Mouse (Mus musculus) urinary bladder, postnatal 14 days (tissue): ENCODE results near the gene Tmem218.

Experiments used
- DNase-seq: peaks from one replicate; pipeline ENCODE4 v3.0.0; 2021; ENCODE audit warnings: low spot score

Tmem218 gene

DNA sequence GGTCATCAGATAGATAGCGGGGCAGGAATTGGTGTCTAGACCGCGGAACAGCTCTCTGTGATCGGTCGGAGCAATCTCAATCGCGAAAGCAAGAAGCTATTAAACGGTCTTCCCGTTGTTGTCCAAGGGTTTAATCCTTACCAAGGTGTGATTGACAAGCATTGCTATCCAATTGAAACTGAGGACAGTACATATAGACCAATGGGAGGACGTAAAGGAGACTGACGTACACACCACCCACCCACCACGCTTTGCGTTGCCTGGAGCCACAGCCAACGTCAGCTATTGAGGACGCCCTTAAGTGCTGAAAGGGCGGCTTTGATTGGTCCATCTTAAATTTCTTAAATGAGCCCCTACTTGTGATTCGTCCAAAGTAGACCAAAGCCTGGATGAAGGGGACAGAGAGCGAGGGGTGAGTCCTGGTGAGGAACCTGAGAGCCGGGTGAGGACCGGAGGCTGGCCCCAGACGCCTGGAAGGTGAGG lies at the start of gene Tmem218:
TSS of gene Tmem218 (plus strand) at position 295 of the 483 bp plus-strand sequence.
- peak; percentile 89 for DNase-seq

DNA sequence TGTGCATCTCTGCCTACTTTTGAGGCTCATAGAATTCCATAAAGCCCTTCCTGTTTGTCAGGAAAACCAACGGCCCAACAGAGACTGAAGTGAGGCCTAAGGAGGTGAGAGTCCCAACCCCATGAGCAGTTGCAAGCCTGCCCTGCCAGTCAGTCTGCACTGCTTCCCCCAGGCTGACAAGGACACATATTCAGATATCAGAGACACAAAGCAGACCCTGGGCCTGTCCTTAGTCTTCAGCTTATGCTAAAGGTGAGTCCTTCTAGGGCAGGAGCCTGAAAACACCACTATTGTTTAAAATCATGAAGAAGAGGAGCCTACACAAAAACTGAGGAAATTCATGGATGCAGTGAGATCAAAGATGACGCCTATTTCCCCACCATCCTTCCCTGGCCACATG lies 47.3 kb upstream of the Tmem218 start:
- no peak for DNase-seq

DNA sequence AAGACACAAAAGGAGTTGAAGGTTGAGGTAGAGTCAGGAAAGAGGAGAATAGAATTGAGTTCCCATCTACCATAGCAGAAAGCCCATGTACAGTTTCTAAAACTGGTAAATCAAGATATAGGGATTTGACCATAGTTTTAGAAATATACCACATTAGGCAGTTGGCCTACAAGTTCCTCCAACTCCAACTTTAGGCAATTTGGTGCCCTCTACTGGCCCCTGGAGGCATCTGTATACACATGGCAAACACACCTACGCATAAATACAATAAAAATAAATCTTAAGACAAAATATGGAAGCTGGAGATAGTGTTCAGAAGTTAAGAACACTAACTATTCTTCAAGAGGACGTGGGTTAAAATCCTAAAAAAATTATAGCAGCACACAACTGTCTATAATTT lies 41.1 kb upstream of the Tmem218 start:
- DNase-seq, result no peak

DNA sequence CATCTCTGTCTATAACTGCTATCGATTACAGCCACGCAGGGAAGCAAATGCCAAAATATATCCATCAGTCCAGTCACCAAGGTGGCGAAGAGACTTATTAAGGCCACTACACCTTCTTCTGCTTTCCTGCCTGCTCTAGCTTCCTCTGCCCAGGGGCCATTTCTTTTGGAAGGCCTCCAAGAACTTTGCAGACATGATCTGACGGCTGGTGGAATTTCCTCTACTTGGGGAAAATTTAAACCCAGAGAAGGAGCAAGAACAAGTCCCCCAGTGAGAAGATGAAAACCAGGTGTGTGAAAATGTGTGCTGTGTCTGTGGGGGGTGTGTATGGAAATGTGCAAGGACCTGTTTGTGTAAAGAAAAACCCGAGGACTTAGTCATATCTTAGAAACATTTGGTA lies 34.6 kb upstream of the Tmem218 start:
- peak; percentile 18 for DNase-seq

DNA sequence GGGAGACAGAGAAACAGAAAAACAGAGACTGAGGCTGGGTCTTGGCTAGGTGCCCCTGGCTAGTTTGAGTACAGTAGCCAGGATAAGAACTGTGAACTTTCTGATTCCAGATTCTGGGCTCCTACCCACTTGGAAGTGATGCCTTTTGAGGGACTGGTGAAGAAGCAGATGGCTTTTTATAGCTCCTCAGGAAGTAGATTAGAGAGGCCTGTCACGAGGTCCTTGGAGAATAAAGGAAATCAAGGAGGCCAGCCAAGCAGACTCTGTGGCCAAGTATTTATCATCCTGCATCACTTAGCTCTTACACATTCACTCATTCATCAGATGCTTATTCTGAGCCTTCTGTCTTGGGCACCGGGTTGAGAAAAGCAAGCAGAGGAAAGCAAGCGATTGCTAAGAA lies 32.0 kb upstream of the Tmem218 start:
- DNase-seq, result no peak

DNA sequence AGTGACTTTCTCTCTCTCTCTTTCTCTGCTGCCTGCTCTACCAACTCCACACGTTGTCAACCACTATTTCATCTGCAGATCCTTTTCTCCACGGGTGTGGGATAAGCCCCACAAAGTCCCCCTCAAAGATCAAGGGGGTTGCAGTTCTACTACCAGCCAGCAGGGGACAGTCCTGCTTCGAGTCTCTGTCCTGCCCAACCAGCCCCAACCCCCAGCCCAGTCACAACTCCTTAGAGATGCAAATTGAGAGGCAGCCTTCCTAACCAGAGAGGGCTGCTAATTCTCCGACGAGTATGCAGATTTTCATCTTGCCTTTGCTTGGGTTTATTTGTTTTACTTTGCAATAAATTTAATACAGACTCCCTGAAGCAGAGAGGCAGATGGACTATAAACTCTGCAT lies 30.9 kb upstream of the Tmem218 start:
- DNase-seq, result peak; percentile 53

DNA sequence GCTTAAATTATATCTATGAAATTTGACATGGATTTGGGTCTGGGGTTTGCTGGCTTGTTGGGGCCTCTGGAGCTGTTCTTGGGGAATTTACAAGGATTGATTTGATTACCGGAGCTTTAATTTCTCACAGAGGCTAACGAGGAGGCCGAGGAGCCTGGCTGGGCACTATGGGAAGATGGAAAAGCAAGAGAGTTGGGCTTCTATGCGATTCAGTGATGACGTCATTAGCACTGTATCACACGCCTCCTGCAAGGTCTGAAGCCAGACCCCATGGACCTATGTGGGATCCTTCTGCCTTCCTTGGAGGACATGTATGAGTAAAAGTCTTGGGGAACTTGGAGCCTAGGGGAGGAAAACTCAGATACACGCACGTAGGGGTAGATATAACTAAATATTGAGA lies 30.5 kb upstream of the Tmem218 start:
- no peak for DNase-seq

DNA sequence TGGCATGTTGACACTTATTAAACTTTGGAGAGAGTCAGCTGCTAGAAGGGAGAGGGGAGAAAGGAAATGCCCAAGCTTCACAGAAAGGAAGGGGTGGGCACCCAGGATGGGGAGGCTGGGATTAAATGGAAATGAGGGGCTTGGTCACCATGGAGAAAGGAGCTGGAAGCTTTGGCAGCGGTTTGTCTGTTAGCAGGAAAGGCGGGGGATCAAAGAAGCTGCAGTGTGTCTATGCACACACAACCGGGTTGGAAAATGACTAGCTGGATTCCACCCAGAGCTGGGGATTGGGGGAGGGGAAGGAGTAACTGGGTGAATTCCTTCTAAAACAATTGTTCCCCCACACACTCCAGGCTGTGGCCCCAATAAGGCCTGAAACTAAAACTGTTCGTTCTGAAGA lies 29.1 kb upstream of the Tmem218 start:
- DNase-seq, result no peak

DNA sequence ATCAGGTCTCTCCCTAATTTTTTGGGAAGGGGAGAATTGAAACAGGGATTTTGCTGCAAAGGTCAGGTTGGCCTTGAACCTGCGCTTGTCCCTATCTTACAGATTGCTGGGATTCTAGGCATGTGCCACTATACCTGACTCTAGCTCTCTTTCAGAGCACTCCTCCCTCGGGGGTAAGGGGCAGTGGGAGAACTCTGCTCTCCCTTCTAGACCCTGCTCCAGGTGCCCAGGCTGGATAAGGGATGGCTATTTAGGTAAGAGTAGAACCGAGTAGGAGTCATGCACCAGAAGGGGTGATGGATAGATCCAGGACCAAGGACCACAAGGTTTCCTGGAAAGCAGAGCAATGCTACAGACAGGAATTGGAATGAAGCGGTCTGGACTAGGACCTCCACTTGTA lies 28.4 kb upstream of the Tmem218 start:
- no peak for DNase-seq

DNA sequence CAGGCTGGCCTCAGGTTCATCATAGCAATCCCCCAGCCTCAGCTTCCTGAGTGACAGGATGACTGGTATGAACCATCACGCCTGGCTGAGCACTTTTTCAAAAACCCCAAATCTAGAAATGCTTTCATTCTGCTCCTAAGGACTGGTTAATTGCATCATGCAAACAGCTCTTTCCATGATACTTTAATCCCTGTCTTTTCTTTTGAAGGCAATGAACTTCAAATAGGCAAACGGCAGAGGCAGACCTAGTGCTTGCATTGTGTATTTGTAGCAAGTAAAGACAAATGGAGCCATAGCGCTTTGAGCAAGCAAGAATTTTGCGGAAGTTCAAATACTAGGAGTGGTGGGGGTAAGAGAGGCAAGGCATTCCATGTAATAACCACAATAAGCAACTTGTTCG lies 26.4 kb upstream of the Tmem218 start:
- no peak for DNase-seq

DNA sequence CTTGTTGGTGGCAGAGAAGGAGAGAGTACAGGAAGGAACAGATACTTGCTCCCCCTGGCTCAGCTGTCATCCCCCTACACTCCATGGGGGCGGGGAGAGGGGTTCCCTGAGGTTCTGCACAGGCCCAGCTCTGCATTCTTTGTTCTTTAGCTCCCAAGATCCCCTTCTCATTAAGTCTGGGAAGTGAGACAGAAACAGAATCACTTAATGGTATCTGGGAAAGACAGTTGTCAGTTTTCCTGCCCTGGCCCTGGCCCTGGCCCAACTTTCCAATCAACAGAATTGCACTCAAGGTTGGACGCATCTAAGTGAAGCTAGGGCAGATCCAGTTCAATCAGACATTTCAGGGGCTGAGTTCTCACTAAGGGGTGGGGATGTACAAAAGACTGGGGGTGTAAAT lies 24.8 kb upstream of the Tmem218 start:
- DNase-seq, result no peak

DNA sequence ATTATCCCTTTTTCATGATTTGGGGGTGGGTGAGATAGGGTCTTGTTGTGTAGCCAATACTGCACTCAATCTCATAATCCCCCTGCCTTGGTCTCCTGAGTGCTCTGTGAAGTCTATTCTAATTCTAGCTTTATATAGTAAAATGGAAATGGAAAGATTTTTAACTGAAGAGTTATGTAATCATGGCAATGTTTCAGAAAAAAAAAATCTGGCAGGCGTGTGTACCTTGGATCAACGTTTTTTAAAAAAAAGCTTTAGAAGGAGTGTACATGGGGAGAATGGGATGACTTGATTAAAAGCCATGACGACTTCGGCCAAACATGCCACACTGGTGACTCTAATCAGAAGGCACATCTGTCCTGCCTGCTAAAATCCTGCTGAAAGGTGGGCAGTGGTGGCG lies 20.6 kb upstream of the Tmem218 start:
- DNase-seq, result no peak

DNA sequence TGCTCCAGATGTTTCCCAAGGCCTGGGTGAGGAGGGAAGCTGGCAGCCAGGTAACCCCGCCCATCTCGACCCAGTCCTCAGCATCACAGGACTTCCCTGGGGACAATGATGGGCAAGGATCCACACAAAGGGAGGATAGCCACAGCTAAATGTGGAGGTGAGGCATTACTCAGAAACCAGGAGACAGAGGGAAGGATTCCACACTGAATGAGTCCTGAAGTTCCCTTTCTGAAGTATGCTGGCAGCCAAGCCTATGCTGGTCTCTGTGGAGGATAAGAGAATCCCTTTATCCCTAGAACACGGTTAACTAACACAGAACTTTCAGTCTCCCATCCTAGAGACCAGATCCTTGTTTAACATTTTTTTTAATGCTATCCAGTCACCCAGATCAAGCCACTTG lies 20.0 kb upstream of the Tmem218 start:
- no peak for DNase-seq

DNA sequence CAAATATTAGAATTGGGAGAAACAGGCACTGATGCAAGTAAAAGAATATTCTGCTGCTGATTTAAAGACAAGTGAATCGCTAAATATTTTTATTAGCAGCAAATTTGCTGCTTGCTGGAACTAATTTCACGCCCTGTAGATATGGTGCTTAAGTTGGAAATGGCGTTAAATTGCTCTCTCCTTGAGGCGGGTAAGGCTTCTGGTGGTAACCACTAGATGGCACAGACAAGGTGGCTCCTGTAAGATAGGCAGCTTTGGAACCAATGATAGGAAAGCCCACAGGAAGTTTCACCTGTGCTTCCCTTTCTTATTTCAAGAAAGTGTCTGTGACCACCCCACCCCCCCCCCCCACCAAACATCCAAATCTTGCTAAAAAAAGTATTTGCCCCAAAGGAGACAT lies 11.0 kb upstream of the Tmem218 start:
- DNase-seq, result no peak

DNA sequence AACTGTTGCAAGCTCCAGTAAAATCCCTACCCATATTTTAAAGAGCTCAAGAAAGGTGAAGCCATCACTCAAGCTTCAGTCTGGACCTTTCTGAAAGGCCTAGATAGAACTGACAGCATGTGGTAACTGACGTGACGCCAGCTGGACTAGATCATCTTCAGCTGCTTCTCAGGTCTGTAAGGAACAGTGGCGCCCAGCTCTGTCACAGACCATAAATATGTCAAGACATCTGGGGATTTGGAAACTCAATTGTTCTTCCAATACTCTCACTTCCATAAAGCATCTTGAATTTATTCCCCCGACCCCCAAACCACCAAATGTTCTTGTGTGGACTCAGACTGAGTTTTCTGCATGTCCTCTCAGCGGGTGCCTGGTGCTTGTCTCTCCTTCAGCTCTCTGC lies 7.6 kb upstream of the Tmem218 start:
- no peak for DNase-seq

DNA sequence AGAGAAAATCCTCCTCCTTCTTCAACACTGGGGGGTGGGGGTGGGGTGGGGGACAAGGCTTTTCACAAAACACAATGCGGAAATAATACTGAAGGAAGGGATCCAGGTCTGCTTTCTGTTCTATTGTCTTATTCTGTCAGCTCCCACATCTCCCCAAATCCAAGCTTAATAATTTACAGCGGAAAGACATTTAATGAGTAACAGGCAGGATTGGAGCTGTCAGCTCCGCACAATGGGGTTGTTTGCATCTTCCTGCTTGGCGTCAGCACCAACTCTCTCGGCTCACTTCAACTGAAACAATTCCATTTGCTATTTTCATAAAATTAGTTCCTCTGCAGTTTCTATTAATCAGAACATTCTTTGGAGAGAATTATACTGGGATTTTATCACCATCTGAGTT lies 4.1 kb upstream of the Tmem218 start:
- DNase-seq, result no peak

DNA sequence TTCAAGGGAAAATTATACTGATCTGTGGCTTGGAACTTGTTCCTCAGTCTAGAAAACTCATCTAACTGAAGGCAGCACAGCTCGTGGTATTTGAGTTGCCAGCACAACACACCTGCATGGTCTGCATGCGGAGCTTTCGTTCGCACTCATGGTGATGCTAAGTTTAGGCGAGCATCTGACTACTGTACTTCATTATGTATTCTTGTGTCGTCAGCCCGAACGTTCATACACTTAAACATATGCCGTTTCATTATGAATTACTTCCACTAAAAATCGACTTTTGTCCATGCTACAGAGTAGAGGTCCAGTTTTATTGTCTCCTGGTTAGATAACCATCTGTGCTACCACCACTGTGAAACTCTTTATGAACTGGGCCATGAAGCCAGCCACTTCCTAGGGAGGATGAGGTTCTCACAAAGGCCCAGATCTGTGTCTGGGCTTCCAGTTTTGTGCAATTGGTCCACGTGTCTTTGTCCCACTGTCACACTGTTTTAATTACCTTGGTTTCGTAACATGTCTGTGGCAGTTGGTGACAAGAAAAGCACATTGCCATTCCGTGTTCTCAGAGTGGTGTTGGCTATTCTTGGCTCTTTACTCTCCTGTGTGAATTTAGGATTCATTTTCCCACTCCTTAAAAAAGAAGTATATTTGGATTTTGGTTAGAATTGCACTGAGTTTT lies 5.2 kb downstream of the Tmem218 start:
- DNase-seq, result no peak

DNA sequence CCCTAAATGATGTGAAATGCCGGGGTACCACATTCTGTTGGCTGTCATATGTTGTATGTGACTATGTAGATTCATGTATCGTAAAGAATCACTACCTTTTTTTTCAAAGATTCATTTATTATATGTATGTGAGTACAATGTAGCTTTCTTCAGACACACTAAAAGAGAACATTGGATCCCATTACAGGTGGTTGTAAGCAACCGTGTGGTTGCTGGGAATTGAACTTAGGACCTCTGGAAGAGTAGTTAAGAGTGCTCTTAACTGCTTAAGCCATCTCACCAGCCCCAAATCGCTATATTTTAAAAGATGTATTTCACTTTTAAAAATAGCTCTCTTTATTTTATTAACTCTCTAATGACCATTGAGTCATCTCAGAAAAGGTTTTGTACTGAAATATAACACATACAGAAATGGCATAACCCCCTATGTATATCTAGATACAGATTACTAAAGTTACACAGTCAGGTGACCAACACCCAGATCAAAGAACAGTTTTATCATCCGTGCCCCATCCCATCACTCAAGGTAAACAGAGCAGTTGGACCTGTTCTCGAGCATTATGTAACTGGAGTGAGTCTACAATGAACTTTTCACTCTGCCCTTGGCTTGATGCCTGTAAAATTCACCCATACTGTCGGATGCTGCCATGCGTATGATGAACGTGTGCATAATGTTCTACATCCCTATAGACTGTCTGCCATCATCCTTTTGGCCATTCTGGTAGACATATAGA lies 6.5 kb downstream of the Tmem218 start:
- DNase-seq, result no peak

DNA sequence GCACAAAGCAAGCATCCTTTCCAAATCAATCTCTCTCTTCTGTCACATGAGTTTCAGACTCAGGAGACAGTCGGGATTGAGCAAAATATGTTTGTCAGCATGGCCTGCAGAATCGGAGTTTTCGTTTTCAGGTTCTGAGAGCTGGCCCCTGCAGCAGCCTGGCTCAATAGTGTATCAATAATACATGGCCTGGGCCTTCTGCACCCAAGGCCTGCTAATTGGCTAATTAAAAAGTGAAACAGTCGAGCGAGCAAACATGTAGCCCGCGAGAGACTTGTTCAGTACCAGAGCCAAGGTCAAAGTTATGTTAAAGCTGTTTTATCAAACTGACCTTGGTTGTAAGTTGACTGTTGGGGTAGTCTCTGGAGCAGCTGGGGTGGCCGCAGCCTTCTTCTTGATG lies 12.7 kb downstream of the Tmem218 start:
- DNase-seq, result no peak

DNA sequence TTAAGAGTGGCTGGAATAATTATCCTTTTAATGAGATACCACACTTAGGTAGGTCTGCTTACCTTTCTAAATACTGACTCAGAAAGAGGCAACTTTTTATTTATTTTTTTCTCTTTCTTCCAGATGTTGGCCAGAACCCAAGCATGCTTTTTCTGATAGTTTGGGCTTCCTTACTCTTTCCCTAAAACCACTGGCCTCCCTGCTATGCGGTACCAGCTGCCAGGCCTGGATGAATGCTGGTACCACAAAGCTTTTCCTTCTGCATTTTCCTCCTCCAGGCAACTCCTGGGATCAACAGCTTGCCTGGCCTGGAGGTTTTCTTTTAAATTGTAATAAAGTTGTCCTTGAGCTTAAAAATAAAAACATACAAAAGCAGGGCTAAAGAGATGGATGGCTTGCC lies 17.6 kb downstream of the Tmem218 start:
- DNase-seq, result no peak

DNA sequence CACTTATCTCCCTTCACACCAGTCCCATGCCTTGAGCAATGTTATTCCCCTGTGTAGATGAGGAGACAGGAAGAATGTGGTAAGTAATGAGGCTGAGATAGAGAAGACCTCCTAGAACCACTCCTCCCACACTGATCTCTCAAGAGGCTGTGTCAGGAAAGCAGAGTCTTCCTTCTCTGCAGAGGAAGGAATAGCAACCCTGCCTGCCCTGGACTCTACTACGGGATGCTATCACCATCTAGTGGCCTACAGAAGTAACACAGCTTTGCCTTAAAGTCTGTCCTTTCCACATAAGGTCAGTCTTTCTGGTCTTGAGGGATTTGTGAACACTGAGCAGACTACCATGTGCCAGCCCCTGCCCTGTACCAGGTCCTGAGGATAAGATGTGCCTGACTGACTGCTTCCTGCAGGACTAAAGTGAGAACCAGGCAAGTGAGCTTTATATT lies 21.9 kb downstream of the Tmem218 start:
- peak; percentile 66 for DNase-seq

DNA sequence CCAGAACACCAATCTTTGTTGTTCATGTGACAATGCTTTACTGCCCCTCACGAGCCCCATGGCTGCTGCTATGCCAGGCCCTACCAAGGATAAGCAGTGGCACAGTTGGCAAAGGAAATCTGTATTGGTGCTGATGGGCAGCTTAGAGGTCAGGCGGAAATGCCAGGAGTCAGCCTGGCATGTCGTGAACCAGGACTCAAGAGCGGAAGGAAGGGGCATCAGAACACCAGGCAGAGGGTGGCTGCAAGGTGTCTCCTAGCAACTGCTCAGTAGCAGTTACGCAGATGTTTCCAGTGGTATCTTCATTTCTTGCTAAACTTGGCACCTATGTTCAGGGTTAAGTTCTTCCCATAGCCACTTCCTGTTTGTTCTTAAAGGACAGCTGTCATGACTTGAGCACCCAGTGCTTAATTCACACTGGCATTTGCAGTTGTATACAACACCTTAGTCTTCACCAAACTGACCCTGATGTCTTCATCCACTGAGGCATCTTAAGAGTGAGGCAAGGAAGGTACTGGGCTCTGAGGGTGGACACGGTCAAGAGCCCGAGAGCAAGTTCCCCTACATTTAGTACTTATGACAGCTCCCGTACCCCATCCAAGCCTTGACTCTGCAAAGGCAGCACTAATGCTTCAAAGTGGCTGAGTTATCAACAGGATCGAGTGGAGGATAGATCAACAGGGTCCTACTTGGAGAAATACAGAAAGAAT lies 22.6 kb downstream of the Tmem218 start:
- DNase-seq, result no peak
